Mouse (Mus musculus): ENCODE measurements around the gene Cbx3. TPM values are rescaled to one million over a fixed set of nuclear protein-coding genes. Genes with fewer than 3 reads are reported as not detected.

Gene Cbx3
- polyA plus RNA-seq, 1 experiment from 2014 or later = 615 TPM

DNA sequence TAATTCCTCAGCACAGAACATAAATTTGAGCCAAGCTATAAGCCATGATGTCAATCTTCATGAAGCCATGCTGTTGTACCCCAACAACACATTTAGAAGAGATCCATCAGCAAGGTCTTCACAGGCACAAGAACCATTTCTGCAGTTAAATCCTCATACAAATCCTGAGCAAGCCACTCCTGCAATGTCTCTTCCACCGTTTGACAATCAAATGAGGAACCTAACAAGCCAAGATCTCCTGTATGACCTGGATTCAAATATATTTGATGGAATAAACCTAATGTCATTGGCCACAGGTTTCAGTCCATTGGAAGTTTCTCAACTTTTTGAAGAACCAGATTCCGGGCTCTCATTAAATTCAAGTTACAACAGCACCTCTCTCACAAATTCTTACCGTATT lies 12.9 kb upstream of the Cbx3 start:
- H3K27me3 ChIP-seq = no peaks in the 10 kb centered on the region
- 0 out of 2 replicates have a peak, but pooled peaks cover 2% of the 10 kb centered on the region for H3K4me1 ChIP-seq
- H3K27ac ChIP-seq (replicated peaks) = no peak overlapping the region; the same call in 1 of the 2 replicates
- H3K4me2 ChIP-seq (replicated peaks) = no peak overlapping the region
- no peaks in the 10 kb centered on the region for H3K9me3 ChIP-seq
- no peak for ATAC-seq (ENCODE audit: low FRiP score, low read depth)
- H3K9ac ChIP-seq (replicated peaks) = no peak overlapping the region
- no peak overlapping the region for H3K4me3 ChIP-seq
- H3K36me3 ChIP-seq = peaks cover 39% of the 10 kb centered on the region
- 82% methylated on average over 3 of the region's 3 CpGs for WGBS

DNA sequence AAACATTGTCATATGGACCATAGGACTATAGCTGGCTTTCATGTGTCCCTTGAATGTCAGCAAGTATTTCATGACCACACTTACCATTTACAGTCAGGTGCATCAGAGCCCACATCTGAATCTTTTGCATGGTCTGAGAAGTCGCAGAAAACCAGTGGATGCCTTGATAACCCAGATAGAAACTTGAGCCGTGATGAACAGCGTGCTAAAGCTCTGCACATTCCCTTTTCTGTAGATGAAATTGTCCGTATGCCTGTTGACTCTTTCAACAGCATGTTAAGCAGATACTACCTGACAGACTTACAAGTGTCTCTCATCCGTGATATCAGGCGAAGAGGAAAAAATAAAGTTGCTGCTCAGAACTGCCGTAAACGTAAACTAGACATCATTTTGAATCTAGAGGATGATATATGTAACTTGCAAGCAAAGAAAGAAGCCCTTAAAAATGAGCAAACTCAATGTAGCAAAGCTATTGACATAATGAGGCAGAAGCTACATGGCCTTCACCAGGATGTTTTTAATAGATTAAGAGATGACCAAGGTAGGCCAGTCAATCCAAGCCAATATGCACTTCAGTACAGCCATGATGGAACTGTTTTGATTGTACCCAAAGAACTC lies 12.3 kb upstream of the Cbx3 start:
- no peak for ATAC-seq (ENCODE audit: low FRiP score, low read depth)
- Histone ChIP-seq H3K4me2 (replicated peaks) (no peak overlapping the region), H3K9ac (replicated peaks) (no peak overlapping the region), H3K4me1 (0 out of 2 replicates have a peak, but pooled peaks cover 2% of the 10 kb centered on the region), H3K27me3 (no peaks in the 10 kb centered on the region), H3K36me3 (peaks cover 42% of the 10 kb centered on the region), H3K4me3 (no peak overlapping the region), H3K9me3 (no peaks in the 10 kb centered on the region), H3K27ac (replicated peaks) (no peak overlapping the region)
- WGBS = 89% methylated on average over 8 of the region's 8 CpGs

DNA sequence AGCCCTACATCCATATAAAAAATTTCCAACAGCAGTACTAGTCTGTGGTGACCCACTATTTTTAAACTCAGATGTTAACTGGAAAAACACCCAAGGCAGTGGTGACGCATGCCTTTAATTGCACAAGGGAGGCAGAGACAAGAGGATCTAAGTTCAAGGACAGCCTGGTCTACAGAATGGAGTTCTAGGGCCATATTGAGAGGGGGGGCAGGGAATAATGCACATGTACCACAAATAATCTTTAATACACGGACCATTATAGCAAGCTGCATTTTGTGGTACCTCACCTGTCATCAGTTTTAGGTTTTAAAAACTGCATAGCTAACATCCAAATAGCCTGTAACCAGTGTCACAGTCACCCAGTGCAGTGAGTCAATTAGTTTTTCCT lies 11.2 kb upstream of the Cbx3 start:
- H3K9me3 ChIP-seq = no peaks in the 10 kb centered on the region
- H3K4me2 ChIP-seq (replicated peaks) = no peak overlapping the region
- ATAC-seq (ENCODE audit: low FRiP score, low read depth) = peak; percentile 60
- no peak overlapping the region for H3K9ac ChIP-seq (replicated peaks)
- H3K27me3 ChIP-seq = no peaks in the 10 kb centered on the region
- H3K4me3 ChIP-seq = no peak overlapping the region
- 27% methylated on average over 2 of the region's 2 CpGs for WGBS
- H3K4me1 ChIP-seq = peaks cover 6% of the 10 kb centered on the region; the same call in 1 of the 2 replicates
- no peak overlapping the region for H3K27ac ChIP-seq (replicated peaks)
- H3K36me3 ChIP-seq = peaks cover 52% of the 10 kb centered on the region

DNA sequence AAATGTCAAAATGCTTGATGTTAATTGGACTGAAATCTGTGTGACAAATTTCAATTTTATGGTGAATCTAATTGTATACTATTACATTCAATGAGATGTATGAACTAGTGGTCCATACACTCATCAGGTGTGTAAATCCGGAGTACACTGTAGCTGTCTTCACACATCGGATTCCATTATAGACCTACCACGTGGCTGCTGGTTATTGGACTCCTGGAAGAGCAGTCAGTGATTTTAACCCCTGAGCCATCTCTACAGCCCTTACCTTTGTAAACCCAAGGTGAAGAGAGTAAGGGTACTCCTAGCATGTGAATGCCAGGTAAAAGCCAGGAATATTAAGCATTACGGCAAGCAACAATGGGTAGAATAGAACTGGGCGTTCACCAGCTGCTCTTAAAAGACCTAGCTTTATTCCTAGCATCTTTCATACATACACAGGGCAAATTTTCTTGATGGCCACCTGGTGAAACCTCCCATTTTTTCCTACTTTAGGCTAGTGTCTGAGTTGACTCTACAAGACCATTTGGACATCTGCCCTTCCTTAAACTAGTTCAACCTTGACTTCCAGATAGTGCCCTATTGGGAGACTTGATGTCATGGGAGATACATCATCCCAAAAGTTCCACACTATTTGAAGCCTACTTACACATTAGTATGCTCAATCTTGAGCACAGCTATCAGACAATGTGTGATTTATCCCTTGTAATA lies 10.7 kb upstream of the Cbx3 start:
- H3K27me3 ChIP-seq = no peaks in the 10 kb centered on the region
- H3K9ac ChIP-seq (replicated peaks) = no peak overlapping the region
- WGBS = 48% methylated on average over 5 of the region's 5 CpGs
- H3K4me2 ChIP-seq (replicated peaks) = no peak overlapping the region
- peaks cover 56% of the 10 kb centered on the region for H3K36me3 ChIP-seq
- H3K9me3 ChIP-seq = no peaks in the 10 kb centered on the region
- H3K4me1 ChIP-seq = peaks cover 8% of the 10 kb centered on the region; the same call in 1 of the 2 replicates
- no peak overlapping the region for H3K27ac ChIP-seq (replicated peaks)
- ATAC-seq (ENCODE audit: low FRiP score, low read depth) = peak; percentile 55
- no peak overlapping the region for H3K4me3 ChIP-seq

DNA sequence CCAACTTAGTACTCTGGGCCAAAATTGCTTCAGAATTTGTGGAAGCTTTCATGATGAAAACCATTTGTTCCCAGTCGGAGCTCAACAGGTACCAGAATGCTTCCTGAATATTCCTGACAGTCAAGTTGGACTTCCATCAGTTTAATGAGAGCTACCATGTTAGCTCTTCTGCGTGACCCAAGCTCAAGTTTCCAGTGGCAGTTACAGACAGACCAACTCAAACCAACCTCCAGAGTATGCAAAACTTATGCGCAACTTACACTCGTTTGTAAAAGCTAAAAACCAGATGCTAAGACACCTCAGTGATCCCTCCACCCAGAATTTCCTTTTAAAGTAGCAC lies 10.2 kb upstream of the Cbx3 start:
- Histone ChIP-seq H3K4me1 (peaks cover 8% of the 10 kb centered on the region; the same call in 1 of the 2 replicates), H3K27ac (replicated peaks) (no peak overlapping the region), H3K9me3 (no peaks in the 10 kb centered on the region), H3K27me3 (no peaks in the 10 kb centered on the region), H3K4me2 (replicated peaks) (no peak overlapping the region), H3K9ac (replicated peaks) (no peak overlapping the region), H3K36me3 (peaks cover 61% of the 10 kb centered on the region), H3K4me3 (no peak overlapping the region)
- 80% methylated on average over 4 of the region's 4 CpGs for WGBS
- ATAC-seq (ENCODE audit: low FRiP score, low read depth) = no peak

DNA sequence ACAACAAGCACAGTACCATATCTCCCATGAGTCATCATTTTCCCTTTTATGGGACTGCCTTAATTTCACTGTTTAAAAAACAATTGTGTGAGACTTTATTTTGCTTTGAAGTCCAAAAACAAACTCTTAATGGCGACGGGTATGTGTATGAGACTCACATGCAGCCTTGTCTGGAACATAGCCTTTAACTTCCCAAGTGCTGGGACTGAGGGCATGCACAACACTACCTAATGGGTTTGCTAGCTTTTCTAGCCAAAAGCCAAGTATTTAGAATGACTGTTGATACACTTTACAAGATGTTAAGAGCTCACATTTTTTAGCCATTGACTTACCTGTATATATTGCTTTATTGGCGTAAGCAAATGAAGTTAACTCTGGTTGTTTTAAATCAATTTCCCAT lies 9.8 kb upstream of the Cbx3 start:
- Histone ChIP-seq H3K27ac (replicated peaks) (no peak overlapping the region), H3K4me1 (peaks cover 8% of the 10 kb centered on the region; the same call in 1 of the 2 replicates), H3K4me3 (no peak overlapping the region), H3K4me2 (replicated peaks) (no peak overlapping the region), H3K9me3 (no peaks in the 10 kb centered on the region), H3K36me3 (peaks cover 64% of the 10 kb centered on the region), H3K9ac (replicated peaks) (no peak overlapping the region), H3K27me3 (no peaks in the 10 kb centered on the region)
- WGBS = 88% methylated on average over 3 of the region's 3 CpGs
- no peak for ATAC-seq (ENCODE audit: low FRiP score, low read depth)

DNA sequence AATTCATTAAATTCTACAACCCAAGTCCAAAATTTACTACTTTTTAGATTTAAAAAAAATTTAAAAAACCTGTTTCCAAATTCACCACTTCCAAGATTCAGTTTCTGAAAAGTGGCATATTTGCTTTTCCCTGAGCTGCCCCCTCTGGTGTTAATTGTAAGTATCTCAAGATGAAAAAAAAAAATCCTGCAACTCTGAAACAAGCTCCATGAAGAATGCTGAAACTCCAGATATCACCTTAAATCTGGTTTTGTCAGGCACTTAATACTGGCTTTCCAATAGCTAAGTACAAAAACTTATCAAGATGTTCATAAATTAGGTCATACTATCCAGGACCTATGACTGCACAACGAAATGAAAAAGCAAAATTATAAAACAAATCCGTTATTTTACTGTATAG lies 2.5 kb upstream of the Cbx3 start:
- H3K36me3 ChIP-seq = peaks cover 46% of the 10 kb centered on the region
- peak overlapping the region; percentile 84 for H3K4me3 ChIP-seq
- H3K9me3 ChIP-seq = no peaks in the 10 kb centered on the region
- ATAC-seq (ENCODE audit: low FRiP score, low read depth) = no peak
- WGBS = 2% methylated on average over 2 of the region's 2 CpGs
- H3K4me1 ChIP-seq = peaks cover 34% of the 10 kb centered on the region
- H3K4me2 ChIP-seq (replicated peaks) = peak overlapping the region; percentile 62
- no peaks in the 10 kb centered on the region for H3K27me3 ChIP-seq
- peak overlapping the region; percentile 62 for H3K9ac ChIP-seq (replicated peaks)
- no peak overlapping the region for H3K27ac ChIP-seq (replicated peaks)

DNA sequence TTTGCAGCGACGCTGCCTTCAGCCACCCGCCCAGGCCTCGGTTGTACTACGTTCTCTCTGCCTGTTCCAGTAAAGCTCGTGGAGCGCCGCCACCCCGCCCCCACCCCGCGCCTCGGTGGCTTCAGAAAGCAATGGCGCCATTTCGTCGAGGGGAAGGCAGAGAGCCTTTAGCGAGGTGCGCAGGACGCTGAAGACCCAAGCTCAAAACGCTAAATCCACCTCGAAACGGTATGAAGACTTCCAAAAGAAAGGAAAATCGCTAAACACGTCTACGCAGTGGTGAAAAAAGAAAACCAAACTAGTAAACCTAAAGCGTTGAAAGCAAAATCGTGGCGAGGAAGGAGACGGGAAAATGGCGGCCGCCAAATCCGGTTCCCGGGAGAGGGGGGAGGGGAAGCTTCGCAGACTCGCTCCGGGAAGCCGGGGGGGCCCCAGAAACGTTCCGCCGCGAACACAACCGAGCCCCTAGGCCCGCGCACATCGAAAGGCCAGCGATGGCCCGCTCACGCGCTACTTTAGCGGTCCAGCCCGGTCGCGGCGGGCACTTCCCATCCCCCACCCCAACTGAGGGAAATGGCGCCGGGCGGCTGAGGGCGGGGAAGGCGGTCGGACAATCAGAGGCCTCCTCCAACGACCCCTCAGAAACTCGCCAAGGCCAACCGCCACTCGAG lies 1.1 kb upstream of the Cbx3 start:
- WGBS = under 1% methylated on average over 63 of the region's 63 CpGs
- ATAC-seq (ENCODE audit: low FRiP score, low read depth) = 0 out of 2 replicates have a peak, but pooled peaks have one; percentile 8
- peak overlapping the region; percentile 84 for H3K4me3 ChIP-seq
- H3K27ac ChIP-seq (replicated peaks) = peak overlapping the region; percentile 100
- peaks cover 46% of the 10 kb centered on the region for H3K36me3 ChIP-seq
- peak overlapping the region; percentile 99 for H3K9ac ChIP-seq (replicated peaks)
- peaks cover 40% of the 10 kb centered on the region for H3K4me1 ChIP-seq
- H3K9me3 ChIP-seq = no peaks in the 10 kb centered on the region
- H3K27me3 ChIP-seq = no peaks in the 10 kb centered on the region
- H3K4me2 ChIP-seq (replicated peaks) = peak overlapping the region; percentile 70

DNA sequence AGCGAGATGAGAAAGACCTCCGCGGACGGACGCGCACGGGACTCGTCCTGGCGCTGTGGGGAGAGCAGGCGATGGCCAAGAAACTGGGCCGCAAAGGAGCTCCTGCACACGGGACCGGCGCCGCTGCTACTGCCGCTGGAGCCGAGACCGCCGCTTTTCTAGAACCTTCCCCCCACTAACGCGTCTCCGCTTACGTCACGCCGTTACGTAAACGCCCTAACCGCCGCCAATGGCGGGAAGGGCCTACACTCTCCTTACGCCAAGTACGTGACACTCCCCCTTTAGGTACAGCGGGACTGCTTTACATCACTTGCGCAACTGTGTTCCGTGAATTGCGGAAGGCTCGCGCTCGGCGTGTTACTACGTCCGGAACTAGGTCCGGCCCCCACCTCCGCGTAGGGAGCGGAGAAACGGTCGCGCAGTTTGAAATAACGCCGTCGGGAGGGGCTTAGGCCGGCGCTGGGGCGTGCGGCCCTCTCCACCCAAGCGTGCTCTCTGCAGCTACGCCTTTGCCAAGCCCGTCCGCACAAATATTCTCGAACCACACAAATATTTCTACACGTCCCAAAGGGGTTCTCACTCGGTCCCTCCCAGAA lies 347 bp upstream of the Cbx3 start, which contains the start of gene Hnrnpa2b1:
Gene Hnrnpa2b1 (minus strand): TSS at position 180 of the 596 bp plus-strand sequence.
- Histone ChIP-seq H3K27me3 (no peaks in the 10 kb centered on the region), H3K36me3 (peaks cover 47% of the 10 kb centered on the region)
- under 1% methylated on average over 63 of the region's 63 CpGs for WGBS

DNA sequence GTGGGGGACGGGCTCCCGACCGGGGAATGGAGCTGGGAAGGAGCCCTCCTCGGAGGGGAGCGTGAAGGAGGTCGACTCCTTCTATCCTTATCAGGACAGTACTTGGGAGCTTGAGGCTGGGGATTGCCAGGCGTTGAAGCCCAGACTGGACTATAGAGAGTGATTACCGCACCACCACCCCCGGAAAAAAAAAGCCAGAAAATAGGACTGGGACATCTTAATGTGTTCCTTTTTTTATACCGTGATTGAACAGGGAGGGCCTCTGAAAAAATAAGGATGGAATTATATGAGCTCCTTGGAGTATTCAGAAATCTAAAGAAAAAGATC lies 982 bp downstream of the Cbx3 start:
- Histone ChIP-seq H3K4me2 (replicated peaks) (peak overlapping the region; percentile 70), H3K36me3 (peaks cover 47% of the 10 kb centered on the region), H3K4me3 (peak overlapping the region; percentile 84), H3K4me1 (peaks cover 35% of the 10 kb centered on the region), H3K27ac (replicated peaks) (peak overlapping the region; percentile 100), H3K9me3 (no peaks in the 10 kb centered on the region), H3K9ac (replicated peaks) (peak overlapping the region; percentile 99), H3K27me3 (no peaks in the 10 kb centered on the region)
- under 1% methylated on average over 10 of the region's 10 CpGs for WGBS
- no peak for ATAC-seq (ENCODE audit: low FRiP score, low read depth)

More for the DNA sequence above, 347 bp upstream of the Cbx3 start, which contains the start of gene Hnrnpa2b1:
- Histone ChIP-seq H3K9ac (replicated peaks) (peak within 1 kb of the TSS; percentile 99), H3K4me2 (replicated peaks) (peak within 1 kb of the TSS; percentile 70), H3K4me1 (peaks cover 43% of the 10 kb centered on the region), H3K27ac (replicated peaks) (peak within 1 kb of the TSS; percentile 100), H3K9me3 (no peaks in the 10 kb centered on the region), H3K4me3 (peak within 1 kb of the TSS; percentile 84)
- ATAC-seq (ENCODE audit: low FRiP score, low read depth) = peak; percentile 90

DNA sequence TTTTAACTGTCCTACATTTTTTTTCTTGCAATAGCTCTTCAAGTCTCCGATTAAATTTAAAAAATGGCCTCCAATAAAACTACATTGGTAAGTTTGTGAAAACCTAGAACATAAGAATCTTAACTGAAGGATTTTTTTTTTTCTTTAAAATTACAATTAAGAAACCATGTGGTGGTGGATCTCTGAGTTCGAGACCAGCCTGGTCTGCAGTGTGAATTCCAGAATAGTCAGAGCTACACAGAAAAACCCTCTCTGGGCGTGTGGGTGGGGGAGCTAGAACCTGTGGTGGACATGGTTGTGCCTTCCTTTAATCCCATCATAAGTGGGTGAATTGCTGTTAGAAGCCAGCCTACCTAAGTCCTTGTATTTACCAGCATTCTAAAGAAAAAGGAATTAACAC lies 1.6 kb downstream of the Cbx3 start:
- no peak for ATAC-seq (ENCODE audit: low FRiP score, low read depth)
- WGBS = 27% methylated on average over 3 of the region's 3 CpGs
- Histone ChIP-seq H3K9me3 (no peaks in the 10 kb centered on the region), H3K36me3 (peaks cover 47% of the 10 kb centered on the region), H3K4me3 (peak overlapping the region; percentile 84), H3K4me2 (replicated peaks) (peak overlapping the region; percentile 70), H3K9ac (replicated peaks) (peak overlapping the region; percentile 99), H3K4me1 (peaks cover 30% of the 10 kb centered on the region), H3K27ac (replicated peaks) (peak overlapping the region; percentile 52), H3K27me3 (no peaks in the 10 kb centered on the region)

DNA sequence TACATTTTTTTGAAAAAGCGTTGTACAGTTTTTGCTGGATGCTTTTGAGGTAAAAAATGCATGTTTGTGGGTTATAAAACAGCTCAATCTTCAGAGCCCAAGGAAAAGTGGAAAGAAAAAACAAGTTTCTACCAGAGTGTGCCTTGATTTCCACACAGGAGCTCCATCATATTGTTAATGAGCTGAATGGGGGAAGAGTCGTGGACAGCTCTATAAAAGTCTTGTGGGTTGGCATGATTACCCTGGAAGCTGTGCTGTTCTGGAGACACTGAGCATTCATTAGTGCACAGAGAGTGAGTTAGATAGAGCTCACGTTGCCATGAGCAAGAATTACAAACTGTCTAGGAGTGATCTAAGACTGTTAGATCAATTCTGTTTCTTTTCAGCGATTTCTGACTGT lies 2.1 kb downstream of the Cbx3 start:
- peak overlapping the region; percentile 84 for H3K4me3 ChIP-seq
- peak overlapping the region; percentile 52; the same call in 1 of the 2 replicates for H3K27ac ChIP-seq (replicated peaks)
- H3K27me3 ChIP-seq = no peaks in the 10 kb centered on the region
- H3K36me3 ChIP-seq = peaks cover 48% of the 10 kb centered on the region
- peaks cover 26% of the 10 kb centered on the region for H3K4me1 ChIP-seq
- peak overlapping the region; percentile 70 for H3K4me2 ChIP-seq (replicated peaks)
- WGBS = 49% methylated on average over 4 of the region's 4 CpGs
- H3K9ac ChIP-seq (replicated peaks) = peak overlapping the region; percentile 99
- no peaks in the 10 kb centered on the region for H3K9me3 ChIP-seq
- ATAC-seq (ENCODE audit: low FRiP score, low read depth) = no peak

All from midbrain, embryonic 12.5 days (tissue).